Comparison of ENCODE assay signal across 16 mouse cellular contexts in the genomic region with DNA sequence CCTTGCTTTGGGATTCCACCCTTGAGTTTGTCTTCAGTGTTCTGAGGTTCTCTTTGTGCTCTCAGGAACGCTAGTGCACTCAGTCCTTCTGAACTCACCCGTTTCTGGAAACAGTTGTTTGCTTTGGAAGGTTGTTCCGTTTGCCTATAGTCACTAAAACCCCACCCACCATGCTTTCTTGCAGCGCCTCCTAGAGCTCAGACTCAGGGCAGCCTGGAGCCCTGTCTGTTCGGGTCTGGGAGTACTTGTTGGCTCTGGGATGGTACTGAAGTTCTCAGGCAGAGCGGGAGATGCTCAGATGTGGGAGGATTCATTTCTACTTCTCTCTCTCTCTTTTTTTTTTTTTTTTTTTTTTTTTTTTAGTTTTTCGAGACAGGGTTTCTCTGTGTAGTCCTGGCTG.
"Had no signal": no experiment of that assay in that cellular context is flagged by ENCODE, and none has a peak within 500 bp of the region (broad histone marks: within the 10 kb centered on the region; RNA-seq: fewer than 3 reads in every experiment).

No protein-coding gene starts in this region.

- H3K4me2 ChIP-seq: liver, embryonic 13.5 days; midbrain, embryonic 11.5 days; stomach, embryonic 15.5 days had no signal

- H3K9me3 ChIP-seq: stomach, embryonic 15.5 days had no signal

- H3K27ac ChIP-seq: kidney, postnatal 0 days; liver, embryonic 13.5 days; stomach, embryonic 15.5 days had no signal

- H3K4me3 ChIP-seq: liver, embryonic 13.5 days; stomach, embryonic 15.5 days had no signal

- H3K9ac ChIP-seq: liver, embryonic 13.5 days; stomach, embryonic 15.5 days had no signal

- DNase-seq: kidney, adult 2 months; kidney, postnatal 25 days; liver, embryonic 13.5 days; lung, adult 2 months; lung, postnatal 14 days; lung, postnatal 4 days; midbrain, embryonic 14.5 days; right cerebral cortex, adult 18-20 months; right cerebral cortex, postnatal 25 days; spleen, adult 18-20 months; thymus, adult 18-20 months; thymus, postnatal 14 days; thymus, postnatal 4 days had no signal

- H3K27me3 ChIP-seq: liver, embryonic 13.5 days; stomach, embryonic 15.5 days had no signal
